Mouse (Mus musculus): Measurements from ENCODE around the gene Snx19. TPM values are rescaled to one million over a fixed set of nuclear protein-coding genes. Genes with fewer than 3 reads are reported as not detected.
A peak's percentile ranks its signal among the peaks of the same experiment; 100 is the strongest.

The Snx19 gene
- 20.9 and 25.0 TPM in 2 replicates for polyA plus RNA-seq (2015; fragmentation: Nextera tagmentation; extraction: Ambion mirVana)

DNA sequence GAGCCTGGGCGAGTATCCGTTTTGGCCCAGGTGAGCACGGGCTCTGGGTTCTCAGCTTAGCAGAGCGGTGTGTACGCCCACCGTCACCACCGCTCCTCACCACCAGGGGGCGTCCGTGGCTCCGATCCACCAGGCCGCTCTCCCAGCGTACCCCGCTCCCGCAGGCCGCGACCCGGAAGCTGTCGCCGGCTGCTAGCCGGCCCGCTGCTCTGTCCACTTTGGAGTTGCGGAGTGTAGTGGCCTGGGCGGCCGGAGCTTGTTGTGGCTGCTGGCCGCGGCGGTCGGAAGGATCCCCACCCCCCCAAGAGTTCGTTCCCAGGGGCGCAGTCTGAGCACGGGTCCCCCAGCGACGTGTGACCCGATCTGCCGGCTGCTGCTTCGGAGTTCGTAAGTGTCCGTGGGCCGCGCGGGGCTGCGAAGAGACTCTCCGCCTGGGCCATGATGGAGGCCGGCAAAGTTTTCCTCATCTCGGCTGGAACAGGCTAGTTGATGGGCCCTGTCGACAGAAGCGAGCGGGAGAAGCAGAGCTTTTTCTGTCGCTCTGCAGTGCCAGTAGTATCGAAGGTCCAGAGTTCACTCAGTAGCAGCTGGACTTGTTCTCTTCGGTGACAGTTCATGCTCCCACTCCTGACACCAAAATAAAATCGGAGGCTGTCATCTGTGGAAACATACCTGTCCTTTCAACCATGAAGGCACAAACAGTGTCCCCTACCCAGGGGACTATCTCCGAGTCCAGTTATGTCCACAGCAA is at the start of gene Snx19:
TSS of gene Snx19 (plus strand) at position 227 of the 751 bp plus-strand sequence.
- 2% methylated on average over 50 of the region's 53 CpGs for WGBS
- H3K4me3 ChIP-seq (ENCODE audit: low read length) = peak within 1 kb of the TSS; percentile 77
- H3K9me3 ChIP-seq (ENCODE audit: control insufficient read depth, low read length) = no peaks in the 10 kb centered on the region
- peak within 1 kb of the TSS; percentile 67 for H3K4me2 ChIP-seq (ENCODE audit: low read length)
- peaks cover 26% of the 10 kb centered on the region for H3K4me1 ChIP-seq (ENCODE audit: control insufficient read depth, insufficient read depth, low read depth, low read length)
- peak within 1 kb of the TSS; percentile 81 for H3K9ac ChIP-seq (ENCODE audit: low read depth, low read length)
- no peaks in the 10 kb centered on the region; the same call in 1 of the 2 replicates for H3K36me3 ChIP-seq (ENCODE audit: control insufficient read depth, insufficient read depth, low read length)
- peak; percentile 95 for ATAC-seq
- 0 out of 2 replicates have a peak, but pooled peaks cover 2% of the 10 kb centered on the region for H3K27me3 ChIP-seq (replicated peaks; ENCODE audit: control insufficient read depth, insufficient read depth, low read length)
- peak within 1 kb of the TSS; percentile 27; the same call in 1 of the 2 replicates for H3K27ac ChIP-seq (ENCODE audit: low read depth, low read length)

DNA sequence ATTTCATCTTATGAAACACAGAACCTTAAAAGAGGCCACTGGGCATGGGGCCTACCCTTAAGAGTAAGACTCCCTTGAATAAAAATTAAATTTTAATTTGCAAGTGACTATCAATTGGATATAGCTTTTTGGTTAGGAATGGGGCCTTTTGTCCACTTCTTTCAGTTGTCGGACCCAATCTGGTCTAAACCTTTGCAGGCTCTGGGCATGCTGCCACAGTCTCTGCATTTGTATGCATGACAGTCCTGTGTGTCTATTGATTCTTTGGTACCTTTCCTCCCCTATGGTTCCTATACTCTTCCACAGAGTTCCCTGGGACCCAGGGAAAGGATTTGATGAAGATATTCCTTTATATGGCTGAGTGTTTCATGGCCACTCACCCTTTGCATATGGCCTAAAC is 26.1 kb upstream of the Snx19 start:
- Histone ChIP-seq H3K9me3 (ENCODE audit: control insufficient read depth, low read length) (no peaks in the 10 kb centered on the region), H3K4me1 (ENCODE audit: control insufficient read depth, insufficient read depth, low read depth, low read length) (no peaks in the 10 kb centered on the region), H3K4me3 (ENCODE audit: low read length) (no peak overlapping the region), H3K36me3 (ENCODE audit: control insufficient read depth, insufficient read depth, low read length) (no peaks in the 10 kb centered on the region), H3K4me2 (ENCODE audit: low read length) (no peak overlapping the region), H3K9ac (ENCODE audit: low read depth, low read length) (no peak overlapping the region), H3K27ac (ENCODE audit: low read depth, low read length) (no peak overlapping the region), H3K27me3 (replicated peaks; ENCODE audit: control insufficient read depth, insufficient read depth, low read length) (no peaks in the 10 kb centered on the region)
- no peak for ATAC-seq
- WGBS = 76% methylated on average over 1 of the region's 1 CpGs

DNA sequence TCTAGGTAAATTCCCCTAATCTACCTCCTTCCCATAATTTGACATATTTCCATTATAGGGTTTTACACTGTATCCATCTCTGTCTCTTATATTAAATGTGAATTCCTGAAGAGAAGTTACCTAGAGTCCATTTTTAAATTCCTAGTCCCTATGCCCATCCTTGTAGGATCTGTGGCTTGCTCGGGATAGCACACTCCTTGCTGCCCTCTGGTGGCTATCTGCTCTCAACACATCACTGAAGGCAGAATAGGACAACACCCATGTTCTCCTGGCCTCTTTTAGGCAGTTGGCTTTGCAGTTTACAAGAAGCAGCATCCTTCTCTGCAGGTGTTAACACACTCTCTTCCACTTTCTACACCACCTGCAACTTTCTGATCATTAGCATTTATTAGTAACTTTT is 4.0 kb upstream of the Snx19 start:
- 0 out of 2 replicates have a peak, but pooled peaks cover 2% of the 10 kb centered on the region for H3K27me3 ChIP-seq (replicated peaks; ENCODE audit: control insufficient read depth, insufficient read depth, low read length)
- WGBS = 3% methylated on average over 1 of the region's 1 CpGs
- H3K9me3 ChIP-seq (ENCODE audit: control insufficient read depth, low read length) = no peaks in the 10 kb centered on the region
- no peak overlapping the region for H3K27ac ChIP-seq (ENCODE audit: low read depth, low read length)
- no peak overlapping the region for H3K4me3 ChIP-seq (ENCODE audit: low read length)
- H3K36me3 ChIP-seq (ENCODE audit: control insufficient read depth, insufficient read depth, low read length) = no peaks in the 10 kb centered on the region
- ATAC-seq = no peak
- H3K4me2 ChIP-seq (ENCODE audit: low read length) = no peak overlapping the region
- no peak overlapping the region for H3K9ac ChIP-seq (ENCODE audit: low read depth, low read length)
- peaks cover 6% of the 10 kb centered on the region for H3K4me1 ChIP-seq (ENCODE audit: control insufficient read depth, insufficient read depth, low read depth, low read length)

DNA sequence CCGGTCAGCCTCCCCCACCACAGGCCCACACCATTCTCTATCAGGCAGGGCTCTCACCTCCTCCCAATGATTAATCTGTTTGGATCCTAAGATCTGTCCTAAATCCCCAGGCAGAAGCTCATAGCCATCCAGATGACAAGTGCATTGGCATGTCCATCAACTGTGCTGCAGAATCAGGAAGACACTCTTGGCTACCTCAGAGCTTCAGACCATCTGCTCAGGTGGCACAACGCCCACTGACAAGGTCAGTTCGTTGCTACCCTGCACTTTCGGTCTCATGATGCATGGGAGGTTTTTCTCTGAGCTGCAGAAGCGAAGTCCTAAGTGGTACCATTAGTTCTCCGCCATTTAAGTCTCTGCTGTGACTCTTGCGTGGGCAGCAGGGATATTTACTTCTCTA is 1.7 kb upstream of the Snx19 start:
- no peak overlapping the region for H3K4me2 ChIP-seq (ENCODE audit: low read length)
- no peaks in the 10 kb centered on the region for H3K9me3 ChIP-seq (ENCODE audit: control insufficient read depth, low read length)
- 0 out of 2 replicates have a peak, but pooled peaks cover 2% of the 10 kb centered on the region for H3K27me3 ChIP-seq (replicated peaks; ENCODE audit: control insufficient read depth, insufficient read depth, low read length)
- H3K4me1 ChIP-seq (ENCODE audit: control insufficient read depth, insufficient read depth, low read depth, low read length) = peaks cover 22% of the 10 kb centered on the region
- 87% methylated on average over 7 of the region's 7 CpGs for WGBS
- no peak overlapping the region for H3K4me3 ChIP-seq (ENCODE audit: low read length)
- H3K36me3 ChIP-seq (ENCODE audit: control insufficient read depth, insufficient read depth, low read length) = no peaks in the 10 kb centered on the region
- ATAC-seq = no peak
- no peak overlapping the region for H3K9ac ChIP-seq (ENCODE audit: low read depth, low read length)
- H3K27ac ChIP-seq (ENCODE audit: low read depth, low read length) = no peak overlapping the region

DNA sequence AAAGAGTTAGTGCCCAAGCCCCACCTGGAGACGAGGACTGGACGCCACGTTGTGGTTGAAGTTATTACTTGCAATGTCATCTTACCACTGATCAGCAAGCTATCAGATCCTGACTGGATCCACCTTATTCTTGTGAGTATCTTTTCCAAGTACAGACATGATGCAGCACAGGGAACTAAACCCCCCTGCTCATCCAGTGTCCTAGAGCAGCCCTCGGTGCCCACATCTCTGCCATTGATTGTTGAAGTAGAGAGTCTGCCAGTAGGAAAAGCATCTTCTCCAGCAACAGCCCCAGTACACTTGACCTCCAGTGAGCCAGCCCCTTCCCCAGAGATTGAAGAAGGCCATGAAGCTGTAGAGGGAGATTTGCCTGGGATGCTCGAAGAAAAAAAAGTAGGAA is 1.3 kb downstream of the Snx19 start:
- ATAC-seq = no peak
- Histone ChIP-seq H3K27me3 (replicated peaks; ENCODE audit: control insufficient read depth, insufficient read depth, low read length) (0 out of 2 replicates have a peak, but pooled peaks cover 2% of the 10 kb centered on the region), H3K27ac (ENCODE audit: low read depth, low read length) (no peak overlapping the region), H3K9me3 (ENCODE audit: control insufficient read depth, low read length) (no peaks in the 10 kb centered on the region), H3K4me1 (ENCODE audit: control insufficient read depth, insufficient read depth, low read depth, low read length) (peaks cover 26% of the 10 kb centered on the region), H3K36me3 (ENCODE audit: control insufficient read depth, insufficient read depth, low read length) (peaks cover 5% of the 10 kb centered on the region), H3K4me3 (ENCODE audit: low read length) (no peak overlapping the region), H3K4me2 (ENCODE audit: low read length) (no peak overlapping the region), H3K9ac (ENCODE audit: low read depth, low read length) (no peak overlapping the region)
- WGBS = 88% methylated on average over 5 of the region's 5 CpGs

DNA sequence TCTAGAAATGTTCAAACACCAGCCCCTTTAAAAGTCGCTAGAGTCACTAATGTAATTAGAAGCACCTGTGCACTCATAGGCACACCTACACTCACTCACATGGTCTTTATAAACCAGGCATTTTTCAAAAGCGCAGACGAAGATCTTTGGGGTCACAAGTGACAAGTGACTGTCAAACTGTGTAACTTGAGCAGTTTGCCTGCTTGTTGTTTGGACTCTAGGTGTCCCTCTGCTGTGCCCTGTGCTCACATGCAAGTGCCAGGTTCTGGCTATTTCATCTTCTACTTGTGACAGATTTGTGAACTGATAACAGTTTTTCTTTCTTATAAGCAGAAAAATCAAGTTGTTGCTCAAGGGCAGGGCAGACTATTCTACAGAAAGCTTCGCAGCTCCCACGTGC is 3.5 kb downstream of the Snx19 start:
- ATAC-seq = no peak
- H3K36me3 ChIP-seq (ENCODE audit: control insufficient read depth, insufficient read depth, low read length) = peaks cover 17% of the 10 kb centered on the region
- no peak overlapping the region for H3K4me2 ChIP-seq (ENCODE audit: low read length)
- no peaks in the 10 kb centered on the region for H3K27me3 ChIP-seq (replicated peaks; ENCODE audit: control insufficient read depth, insufficient read depth, low read length)
- H3K9me3 ChIP-seq (ENCODE audit: control insufficient read depth, low read length) = no peaks in the 10 kb centered on the region
- H3K27ac ChIP-seq (ENCODE audit: low read depth, low read length) = no peak overlapping the region
- no peak overlapping the region for H3K9ac ChIP-seq (ENCODE audit: low read depth, low read length)
- 84% methylated on average over 5 of the region's 5 CpGs for WGBS
- peaks cover 26% of the 10 kb centered on the region for H3K4me1 ChIP-seq (ENCODE audit: control insufficient read depth, insufficient read depth, low read depth, low read length)
- H3K4me3 ChIP-seq (ENCODE audit: low read length) = no peak overlapping the region

DNA sequence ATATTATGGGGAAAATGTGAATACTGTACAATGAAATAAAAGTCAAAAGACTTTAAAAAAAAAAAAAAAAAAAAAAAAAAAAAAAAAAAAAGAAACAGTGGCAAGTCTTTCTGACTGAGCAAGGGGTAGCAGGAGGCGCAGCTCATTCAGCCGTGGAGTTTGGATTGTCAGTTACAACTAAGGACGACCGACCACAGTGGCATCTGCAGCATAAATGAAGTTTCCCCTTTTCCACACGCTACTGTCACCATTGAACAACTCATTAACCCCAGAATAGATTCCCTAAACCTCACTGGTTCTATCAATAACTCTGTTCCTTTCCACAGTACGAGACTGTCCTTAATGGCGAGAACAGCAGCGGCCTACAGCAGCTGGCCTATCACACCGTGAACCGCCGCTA is 5.0 kb downstream of the Snx19 start:
- Histone ChIP-seq H3K4me3 (ENCODE audit: low read length) (no peak overlapping the region), H3K27ac (ENCODE audit: low read depth, low read length) (no peak overlapping the region), H3K9me3 (ENCODE audit: control insufficient read depth, low read length) (no peaks in the 10 kb centered on the region), H3K36me3 (ENCODE audit: control insufficient read depth, insufficient read depth, low read length) (peaks cover 25% of the 10 kb centered on the region), H3K4me2 (ENCODE audit: low read length) (no peak overlapping the region), H3K4me1 (ENCODE audit: control insufficient read depth, insufficient read depth, low read depth, low read length) (peaks cover 26% of the 10 kb centered on the region), H3K9ac (ENCODE audit: low read depth, low read length) (no peak overlapping the region), H3K27me3 (replicated peaks; ENCODE audit: control insufficient read depth, insufficient read depth, low read length) (no peaks in the 10 kb centered on the region)
- ATAC-seq = no peak
- 82% methylated on average over 11 of the region's 11 CpGs for WGBS

DNA sequence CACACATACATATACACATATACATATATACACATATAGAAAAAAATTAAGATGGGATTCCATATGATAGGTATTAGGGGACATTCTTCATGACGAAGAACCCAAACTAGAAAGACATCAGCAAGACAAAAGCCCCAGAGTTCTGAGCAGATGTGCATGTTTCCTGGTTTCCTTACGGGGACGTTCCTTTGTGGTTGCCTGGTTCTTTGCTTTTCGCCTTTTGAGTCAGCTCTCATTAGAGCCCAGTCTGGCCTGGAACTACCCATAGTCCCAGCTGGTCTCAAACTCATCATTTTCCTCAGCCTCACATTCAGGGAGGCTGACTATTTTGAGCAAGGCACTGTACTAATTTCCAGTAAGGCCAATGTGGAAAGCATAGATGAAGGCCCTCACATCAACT is 7.0 kb downstream of the Snx19 start:
- H3K27me3 ChIP-seq (replicated peaks; ENCODE audit: control insufficient read depth, insufficient read depth, low read length) = no peaks in the 10 kb centered on the region
- H3K9ac ChIP-seq (ENCODE audit: low read depth, low read length) = no peak overlapping the region
- peaks cover 12% of the 10 kb centered on the region for H3K4me1 ChIP-seq (ENCODE audit: control insufficient read depth, insufficient read depth, low read depth, low read length)
- no peak for ATAC-seq
- 94% methylated on average over 4 of the region's 4 CpGs for WGBS
- no peaks in the 10 kb centered on the region for H3K9me3 ChIP-seq (ENCODE audit: control insufficient read depth, low read length)
- H3K4me3 ChIP-seq (ENCODE audit: low read length) = no peak overlapping the region
- H3K4me2 ChIP-seq (ENCODE audit: low read length) = no peak overlapping the region
- H3K36me3 ChIP-seq (ENCODE audit: control insufficient read depth, insufficient read depth, low read length) = peaks cover 31% of the 10 kb centered on the region
- H3K27ac ChIP-seq (ENCODE audit: low read depth, low read length) = no peak overlapping the region

DNA sequence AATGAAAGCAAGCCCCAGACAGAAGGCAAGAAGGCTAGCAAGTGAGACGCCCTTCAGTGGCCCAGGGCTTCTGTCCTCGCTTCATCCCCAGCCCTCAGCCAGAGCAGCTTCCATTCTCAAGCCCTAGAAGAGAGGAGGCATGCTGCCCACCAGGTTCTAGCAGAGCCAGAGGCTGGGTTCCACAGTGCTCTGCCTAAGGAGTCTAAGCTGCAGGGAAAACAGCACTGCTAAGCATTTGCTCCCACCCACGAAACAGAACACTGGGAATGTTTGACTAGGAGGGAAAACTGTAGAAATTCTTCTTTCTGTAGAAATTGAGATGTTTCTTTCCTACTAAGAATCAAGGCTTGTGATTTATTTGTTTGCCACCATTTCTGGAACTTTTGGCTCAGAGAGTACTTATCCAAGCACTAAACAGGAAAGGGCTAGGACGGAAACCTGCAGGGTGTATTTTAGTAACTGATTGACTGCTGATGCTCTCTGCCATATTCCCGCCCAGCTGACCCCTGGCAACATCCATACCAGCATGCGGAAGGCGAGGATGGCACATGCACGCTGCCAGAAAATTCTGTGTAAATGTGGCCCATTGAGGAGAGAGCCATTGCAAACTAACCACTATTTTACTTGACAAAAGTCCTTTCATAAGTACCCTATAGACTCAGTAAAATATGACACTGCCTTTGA is 9.1 kb downstream of the Snx19 start:
- Histone ChIP-seq H3K9me3 (ENCODE audit: control insufficient read depth, low read length) (no peaks in the 10 kb centered on the region), H3K9ac (ENCODE audit: low read depth, low read length) (no peak overlapping the region), H3K4me1 (ENCODE audit: control insufficient read depth, insufficient read depth, low read depth, low read length) (no peaks in the 10 kb centered on the region; the same call in 1 of the 2 replicates), H3K4me2 (ENCODE audit: low read length) (no peak overlapping the region), H3K27ac (ENCODE audit: low read depth, low read length) (no peak overlapping the region), H3K27me3 (replicated peaks; ENCODE audit: control insufficient read depth, insufficient read depth, low read length) (no peaks in the 10 kb centered on the region), H3K4me3 (ENCODE audit: low read length) (no peak overlapping the region), H3K36me3 (ENCODE audit: control insufficient read depth, insufficient read depth, low read length) (peaks cover 46% of the 10 kb centered on the region)
- 93% methylated on average over 8 of the region's 8 CpGs for WGBS
- no peak for ATAC-seq
